Mouse (Mus musculus) C2C12 (cell line): ENCODE results near the gene Zdhhc13. TPM values are rescaled to one million over a fixed set of nuclear protein-coding genes. Genes with fewer than 3 reads are reported as not detected.

Experiments
- H3K27me3 ChIP-seq: one replicate; pipeline ENCODE4 v1.6.1; 2011; ENCODE audit not compliant: control insufficient read depth, insufficient read depth, insufficient read length
- H3K36me3 ChIP-seq: one replicate; pipeline ENCODE4 v1.6.1; 2011; ENCODE audit not compliant: control insufficient read depth, insufficient read depth
- H3K4me3 ChIP-seq: one replicate; pipeline ENCODE4 v1.5.1; 2011; ENCODE audit warnings: mild to moderate bottlenecking, control low read depth; ENCODE audit not compliant: poor library complexity, insufficient read depth, severe bottlenecking
- H3K79me2 ChIP-seq: one replicate; pipeline ENCODE4 v1.6.1; 2011; ENCODE audit not compliant: control insufficient read depth, insufficient read depth
- H3K79me3 ChIP-seq: one replicate; pipeline ENCODE4 v1.6.1; 2011; ENCODE audit warnings: low read depth, control low read depth
- H3ac ChIP-seq: one replicate; pipeline ENCODE3; 2011; ENCODE audit warnings: low read depth; ENCODE audit not compliant: control insufficient read depth, insufficient read length
- CEBPB ChIP-seq: IDR thresholded peaks from one replicate; pipeline ENCODE4 v1.6.1; 2011; ENCODE audit warnings: low read depth, mild to moderate bottlenecking, control low read depth, moderate library complexity
- CTCF ChIP-seq: IDR thresholded peaks from one replicate; pipeline ENCODE4 v1.5.1; 2011; ENCODE audit not compliant: control insufficient read depth, insufficient read depth, insufficient read length
- FOSL1 ChIP-seq: IDR thresholded peaks from one replicate; pipeline ENCODE4 v1.8.0; 2011; ENCODE audit warnings: mild to moderate bottlenecking, low read length; ENCODE audit not compliant: poor library complexity, insufficient read depth, severe bottlenecking
- MAX ChIP-seq: IDR thresholded peaks from one replicate; pipeline ENCODE4 v1.6.1; 2011; ENCODE audit warnings: mild to moderate bottlenecking, control low read depth
- MYOD1 ChIP-seq: IDR thresholded peaks from one replicate; pipeline ENCODE4 v1.6.1; 2011; ENCODE audit warnings: low read depth; ENCODE audit not compliant: control insufficient read depth, insufficient read length
- MYOG ChIP-seq: IDR thresholded peaks from one replicate; pipeline ENCODE4 v1.6.1; 2011; ENCODE audit not compliant: control insufficient read depth, insufficient read length; ENCODE audit errors: extremely low read depth
- USF1 ChIP-seq: IDR thresholded peaks from one replicate; pipeline ENCODE4 v1.6.1; 2011; ENCODE audit warnings: low read depth, mild to moderate bottlenecking, control low read depth, moderate library complexity
- polyA plus RNA-seq: library from polyadenylated mRNA; unstranded; fragments of >200 nt; fragmentation: generic; extraction: Trizol; gene quantifications from one replicate; pipeline ENCODE4 v1.2.1, GENCODE M21; 2012; ENCODE audit warnings: missing spikeins

Gene Zdhhc13
- polyA plus RNA-seq, 1 experiment: 12.2 TPM

DNA sequence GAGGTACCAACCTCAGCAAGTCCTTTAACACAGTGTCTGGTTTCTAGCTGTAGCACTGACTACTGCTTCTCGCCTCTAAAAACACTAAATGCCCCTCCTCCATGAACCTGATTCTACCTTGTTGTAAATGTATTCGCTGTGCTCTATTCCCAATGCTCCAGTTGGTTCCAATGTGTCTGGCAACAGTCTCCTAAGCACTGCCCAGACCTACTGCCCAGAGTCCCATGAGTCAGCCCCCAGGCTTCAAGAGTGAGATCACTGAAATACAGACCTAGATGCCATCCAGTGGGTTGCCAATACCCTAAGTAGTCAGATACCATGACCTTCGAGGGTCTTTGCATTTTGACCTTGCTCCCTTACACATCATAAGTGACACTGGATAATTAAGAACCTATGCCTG, 26.1 kb upstream of the Zdhhc13 start:
- TF ChIP-seq MYOG (no peak), FOSL1 (no peak), USF1 (no peak), CTCF (no peak), MYOD1 (no peak)
- Histone ChIP-seq H3ac (no peak overlapping the region), H3K27me3 (no peaks in the 10 kb centered on the region), H3K79me2 (no peaks in the 10 kb centered on the region), H3K4me3 (no peak overlapping the region), H3K36me3 (no peaks in the 10 kb centered on the region), H3K79me3 (no peaks in the 10 kb centered on the region)

DNA sequence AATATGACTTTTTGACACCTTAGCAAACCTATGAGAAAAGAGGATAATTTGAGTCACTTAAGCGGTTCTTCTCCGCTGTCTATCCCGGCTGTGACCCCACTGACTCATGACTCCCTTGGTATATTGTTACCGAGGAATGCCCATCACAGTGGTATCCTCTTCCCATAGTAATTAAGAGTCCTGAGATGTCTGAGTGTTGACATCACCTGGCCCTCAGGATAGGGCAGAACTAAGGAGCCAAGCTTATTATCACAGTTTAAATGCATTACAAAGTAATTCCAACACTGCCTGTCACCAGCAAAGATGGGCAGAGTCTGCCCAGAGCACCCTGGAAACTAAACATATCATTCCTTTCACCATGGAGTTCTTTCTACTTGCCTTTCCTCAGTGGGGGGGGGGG, 22.8 kb upstream of the Zdhhc13 start:
- Histone ChIP-seq H3K27me3 (no peaks in the 10 kb centered on the region), H3K79me3 (no peaks in the 10 kb centered on the region), H3K79me2 (no peaks in the 10 kb centered on the region), H3K36me3 (no peaks in the 10 kb centered on the region), H3ac (no peak overlapping the region), H3K4me3 (no peak overlapping the region)
- TF ChIP-seq MYOD1: no peak
- no peak for TF ChIP-seq USF1
- TF ChIP-seq FOSL1: peak; percentile 34

DNA sequence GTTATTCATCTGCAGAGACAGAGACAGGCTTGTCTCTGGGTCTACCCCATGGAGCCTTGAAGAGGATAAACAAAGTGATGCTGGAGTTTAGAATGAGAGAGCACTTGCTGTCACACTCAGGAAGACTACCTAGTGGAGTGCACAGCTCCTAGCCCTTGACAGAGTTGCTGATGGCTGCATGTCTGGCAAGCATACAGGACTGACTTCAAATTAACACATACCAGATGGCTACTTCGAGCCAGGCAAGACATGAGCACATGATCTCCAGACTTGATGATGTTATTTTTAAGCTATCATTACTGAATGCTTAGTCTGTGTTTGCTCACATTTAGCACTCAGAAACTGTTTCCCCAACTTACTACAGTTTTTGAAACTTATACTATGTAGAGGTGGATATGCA, 19.1 kb upstream of the Zdhhc13 start:
- Histone ChIP-seq H3K4me3 (no peak overlapping the region), H3K79me2 (no peaks in the 10 kb centered on the region), H3K36me3 (no peaks in the 10 kb centered on the region), H3ac (no peak overlapping the region), H3K27me3 (no peaks in the 10 kb centered on the region), H3K79me3 (no peaks in the 10 kb centered on the region)
- TF ChIP-seq CTCF: no peak
- no peak for TF ChIP-seq MYOD1
- no peak for TF ChIP-seq MAX
- no peak for TF ChIP-seq USF1
- no peak for TF ChIP-seq FOSL1

DNA sequence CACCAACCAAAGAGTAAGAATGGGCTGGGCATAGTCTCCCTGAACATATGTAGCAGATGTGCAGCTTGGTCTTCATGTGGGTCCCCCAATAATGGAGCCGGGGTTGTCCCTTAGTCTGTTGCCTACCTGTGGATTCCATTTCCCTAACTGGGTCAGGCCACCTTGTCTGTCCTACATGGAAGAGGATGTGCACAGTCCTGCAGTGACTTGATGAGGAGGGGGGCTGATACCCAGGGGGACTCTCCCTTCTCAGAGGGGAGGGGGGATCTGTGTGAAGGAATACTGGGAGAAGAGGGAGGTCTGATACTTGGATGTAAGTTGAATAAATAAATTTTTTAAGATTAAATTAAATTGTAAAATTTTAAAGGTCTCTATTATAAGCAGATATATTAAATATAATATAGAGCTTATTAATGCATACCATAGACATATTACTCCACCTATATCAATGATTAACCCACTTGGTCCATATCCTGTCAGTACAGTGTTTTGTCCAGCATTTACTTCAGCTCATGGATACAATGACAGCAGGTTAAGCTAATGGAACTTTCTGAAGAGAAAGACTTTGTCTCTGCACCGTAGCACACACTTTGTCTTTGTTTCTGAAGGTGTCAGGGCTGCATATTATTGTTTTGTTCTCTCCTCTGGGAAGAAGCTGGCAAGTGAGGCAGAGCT, 16.6 kb upstream of the Zdhhc13 start:
- Histone ChIP-seq H3K79me2 (no peaks in the 10 kb centered on the region), H3ac (no peak overlapping the region), H3K36me3 (no peaks in the 10 kb centered on the region), H3K79me3 (no peaks in the 10 kb centered on the region), H3K4me3 (no peak overlapping the region), H3K27me3 (no peaks in the 10 kb centered on the region)
- TF ChIP-seq USF1 (no peak), FOSL1 (no peak), CTCF (no peak), MAX (no peak), CEBPB (no peak), MYOG (no peak), MYOD1 (no peak)

DNA sequence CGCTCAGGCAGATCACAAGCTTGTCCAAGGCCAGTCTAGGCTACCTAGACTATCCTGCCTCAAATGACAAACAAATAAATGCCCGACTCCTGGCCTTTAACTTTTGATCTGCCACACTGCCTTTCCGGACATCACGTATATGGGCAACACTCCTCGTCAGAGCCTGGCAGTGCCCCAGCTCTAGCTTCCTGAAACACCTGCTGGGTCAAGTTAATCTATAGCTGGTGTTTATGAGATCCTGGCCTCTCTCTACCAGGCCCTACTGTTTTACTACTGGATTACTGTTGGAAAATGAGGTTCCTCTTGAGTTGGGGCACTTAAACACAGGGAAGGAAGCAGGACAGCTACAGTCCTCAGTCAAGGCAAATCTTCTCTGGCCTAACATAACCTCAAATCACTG, 15.5 kb upstream of the Zdhhc13 start:
- no peaks in the 10 kb centered on the region for H3K36me3 ChIP-seq
- H3K79me3 ChIP-seq: no peaks in the 10 kb centered on the region
- no peak for TF ChIP-seq USF1
- no peak for TF ChIP-seq FOSL1
- no peaks in the 10 kb centered on the region for H3K27me3 ChIP-seq
- H3K4me3 ChIP-seq: no peak overlapping the region
- H3ac ChIP-seq: no peak overlapping the region
- no peaks in the 10 kb centered on the region for H3K79me2 ChIP-seq

DNA sequence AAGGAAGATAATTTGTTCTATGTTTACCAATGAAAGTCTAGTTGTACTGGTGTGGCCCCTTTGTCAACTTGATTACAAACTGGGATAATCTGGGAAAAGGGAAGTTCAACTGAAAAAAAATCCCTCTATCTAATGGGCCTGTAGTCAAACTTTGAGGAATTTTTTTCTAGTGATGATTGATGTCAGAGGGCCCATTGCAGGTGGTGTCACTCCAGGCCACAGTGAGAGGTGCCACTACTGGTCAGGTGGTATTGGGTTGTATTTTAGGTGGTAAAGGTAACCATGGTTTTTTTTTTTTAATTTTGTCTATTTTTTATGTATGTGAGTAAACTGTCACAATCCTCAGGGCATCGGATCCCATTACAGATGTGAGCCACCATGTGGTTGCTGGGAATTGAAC, 14.2 kb upstream of the Zdhhc13 start:
- Histone ChIP-seq H3K79me2 (no peaks in the 10 kb centered on the region), H3K4me3 (no peak overlapping the region), H3K27me3 (no peaks in the 10 kb centered on the region), H3ac (no peak overlapping the region), H3K79me3 (no peaks in the 10 kb centered on the region), H3K36me3 (no peaks in the 10 kb centered on the region)
- TF ChIP-seq USF1 (no peak), CEBPB (no peak)

DNA sequence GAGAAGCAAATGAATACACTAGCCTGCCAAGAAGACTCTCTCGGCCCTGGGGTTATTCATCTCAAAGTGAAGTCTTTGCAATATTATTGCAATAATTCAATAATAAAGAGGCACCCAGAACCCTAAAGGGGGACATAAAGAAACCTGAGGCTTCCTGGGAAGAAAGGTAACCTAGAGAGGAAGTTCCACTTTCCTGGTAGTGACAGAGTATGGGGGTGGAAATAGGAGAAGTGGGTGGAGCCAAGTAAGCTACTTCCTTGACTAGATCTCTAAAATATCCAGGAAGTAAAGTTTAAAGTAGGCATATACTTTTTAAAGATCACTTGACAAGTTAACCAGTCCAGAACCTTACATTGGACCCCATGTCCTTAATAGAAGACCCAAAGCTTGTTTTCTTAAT, 13.4 kb upstream of the Zdhhc13 start:
- H3K27me3 ChIP-seq: no peaks in the 10 kb centered on the region
- H3K79me3 ChIP-seq: no peaks in the 10 kb centered on the region
- no peak overlapping the region for H3ac ChIP-seq
- TF ChIP-seq CTCF (no peak), USF1 (no peak), MYOD1 (no peak), CEBPB (no peak), FOSL1 (no peak), MYOG (no peak), MAX (no peak)
- no peaks in the 10 kb centered on the region for H3K36me3 ChIP-seq
- no peaks in the 10 kb centered on the region for H3K79me2 ChIP-seq
- no peak overlapping the region for H3K4me3 ChIP-seq
